Mouse (Mus musculus) neural tube, embryonic 13.5 days (tissue): ENCODE data around the gene Tbl3. TPM values are rescaled to one million over a fixed set of nuclear protein-coding genes. Genes with fewer than 3 reads are reported as not detected.
A peak's percentile ranks its signal among the peaks of the same experiment; 100 is the strongest.

Source experiments
- ATAC-seq: fragments of 200-750 bp; cut with Nextera tagmentation; 2 replicates; pipeline ENCODE4 v1.8.0; 2017; ENCODE audit warnings: low read depth, mild to moderate bottlenecking, moderate TSS enrichment, moderate library complexity
- H3K27ac ChIP-seq: fragments of 300-500 bp; sonication (generic); replicated peaks from 2 replicates; pipeline ENCODE4 v1.5.1; 2015; ENCODE audit warnings: moderate library complexity, mild to moderate bottlenecking, inconsistent platforms
- H3K27me3 ChIP-seq: fragments of 300-500 bp; sonication (generic); 2 replicates; pipeline ENCODE4 v1.6.1; 2015; ENCODE audit warnings: mild to moderate bottlenecking, inconsistent platforms
- H3K36me3 ChIP-seq: fragments of 300-500 bp; sonication (generic); 2 replicates; pipeline ENCODE4 v1.6.1; 2015; ENCODE audit warnings: mild to moderate bottlenecking, inconsistent platforms
- H3K4me1 ChIP-seq: fragments of 300-500 bp; sonication (generic); replicated peaks from 2 replicates; pipeline ENCODE4 v1.6.1; 2015; ENCODE audit warnings: inconsistent platforms
- H3K4me2 ChIP-seq: fragments of 300-500 bp; sonication (generic); 2 replicates; pipeline ENCODE4 v1.6.1; 2015; ENCODE audit warnings: inconsistent platforms, mild to moderate bottlenecking, moderate library complexity
- H3K4me3 ChIP-seq: fragments of 300-500 bp; sonication (generic); 2 replicates; pipeline ENCODE4 v1.5.1; 2015; ENCODE audit warnings: mild to moderate bottlenecking, inconsistent platforms
- H3K9ac ChIP-seq: fragments of 300-500 bp; sonication (generic); 2 replicates; pipeline ENCODE4 v1.6.1; 2015; ENCODE audit warnings: moderate library complexity, mild to moderate bottlenecking, inconsistent platforms
- H3K9me3 ChIP-seq: fragments of 300-500 bp; sonication (generic); 2 replicates; pipeline ENCODE4 v1.6.1; 2016; ENCODE audit warnings: inconsistent platforms
- WGBS: fragments of 180-500 bp; shearing (Covaris S2); methylation state at CpG from one replicate; pipeline ENCODE4 v1.1.7; 2015; 5-methylcytosine and 5-hydroxymethylcytosine counted together
- polyA plus RNA-seq: library from polyadenylated mRNA; unstranded; fragments of >200 nt; fragmentation: Nextera tagmentation; extraction: Ambion mirVana; gene quantifications from 2 replicates; pipeline ENCODE4 v1.2.1, GENCODE M21; 2015

Gene Tbl3
- polyA plus RNA-seq, 1 experiment from 2014 or later, result 64.0 TPM

- peaks cover 20% of the 10 kb centered on the region for H3K36me3 ChIP-seq
- no peak overlapping the region for H3K27ac ChIP-seq
- 32% methylated on average over 2 of the region's 2 CpGs for WGBS
- ATAC-seq, result no peak
- 0 out of 2 replicates have a peak overlapping the region, but pooled peaks have one; percentile 87 for H3K4me2 ChIP-seq
- H3K9ac ChIP-seq, result no peak overlapping the region
- no peaks in the 10 kb centered on the region for H3K9me3 ChIP-seq
- H3K27me3 ChIP-seq, result no peaks in the 10 kb centered on the region
- no peak overlapping the region for H3K4me3 ChIP-seq
- peaks cover 20% of the 10 kb centered on the region for H3K4me1 ChIP-seq
Observed at GRCm38 (mm10) chr17:24708646-24709045, 1.2 kb upstream of the Tbl3 start.

- WGBS, result 7% methylated on average over 24 of the region's 24 CpGs
- no peaks in the 10 kb centered on the region for H3K27me3 ChIP-seq
- ATAC-seq, result peak; percentile 47; the same call in 1 of the 2 replicates
- H3K27ac ChIP-seq, result peak overlapping the region; percentile 83
- H3K36me3 ChIP-seq, result peaks cover 23% of the 10 kb centered on the region
- peak overlapping the region; percentile 84 for H3K9ac ChIP-seq
- H3K4me3 ChIP-seq, result peak overlapping the region; percentile 82
- peak overlapping the region; percentile 87 for H3K4me2 ChIP-seq
- H3K4me1 ChIP-seq, result peaks cover 20% of the 10 kb centered on the region
- H3K9me3 ChIP-seq, result no peaks in the 10 kb centered on the region
Observed at GRCm38 (mm10) chr17:24707801-24708425, 453 bp upstream of the Tbl3 start.

- no peak overlapping the region for H3K9ac ChIP-seq
- no peak overlapping the region for H3K4me3 ChIP-seq
- H3K27ac ChIP-seq, result no peak overlapping the region
- H3K27me3 ChIP-seq, result no peaks in the 10 kb centered on the region
- WGBS, result 98% methylated on average over 3 of the region's 3 CpGs
- no peaks in the 10 kb centered on the region for H3K9me3 ChIP-seq
- H3K4me1 ChIP-seq, result peaks cover 20% of the 10 kb centered on the region
- peak overlapping the region; percentile 87; the same call in 1 of the 2 replicates for H3K4me2 ChIP-seq
- ATAC-seq, result no peak
- H3K36me3 ChIP-seq, result peaks cover 44% of the 10 kb centered on the region
Observed at GRCm38 (mm10) chr17:24705821-24706220, 1.6 kb downstream of the Tbl3 start.

GRCm38 (mm10) chr17:24701251-24701650 is 6.2 kb downstream of the Tbl3 start:
- H3K4me3 ChIP-seq, result no peak overlapping the region
- peaks cover 60% of the 10 kb centered on the region for H3K36me3 ChIP-seq
- no peak overlapping the region for H3K9ac ChIP-seq
- no peak overlapping the region for H3K27ac ChIP-seq
- H3K4me2 ChIP-seq, result no peak overlapping the region
- peaks cover 28% of the 10 kb centered on the region for H3K4me1 ChIP-seq
- ATAC-seq, result no peak
- WGBS, result 92% methylated on average over 9 of the region's 9 CpGs
- H3K9me3 ChIP-seq, result no peaks in the 10 kb centered on the region
- H3K27me3 ChIP-seq, result no peaks in the 10 kb centered on the region

GRCm38 (mm10) chr17:24699473-24699872 is 8.0 kb downstream of the Tbl3 start:
- Histone ChIP-seq H3K27me3 (no peaks in the 10 kb centered on the region), H3K9ac (no peak overlapping the region), H3K36me3 (peaks cover 48% of the 10 kb centered on the region), H3K9me3 (no peaks in the 10 kb centered on the region), H3K4me2 (no peak overlapping the region), H3K4me1 (peaks cover 32% of the 10 kb centered on the region), H3K27ac (no peak overlapping the region), H3K4me3 (no peak overlapping the region)
- WGBS, result 85% methylated on average over 2 of the region's 2 CpGs
- ATAC-seq, result no peak

- no peak overlapping the region for H3K9ac ChIP-seq
- no peaks in the 10 kb centered on the region for H3K27me3 ChIP-seq
- H3K4me2 ChIP-seq, result no peak overlapping the region
- H3K4me3 ChIP-seq, result no peak overlapping the region
- H3K36me3 ChIP-seq, result peaks cover 41% of the 10 kb centered on the region
- H3K27ac ChIP-seq, result no peak overlapping the region
- no peaks in the 10 kb centered on the region for H3K9me3 ChIP-seq
- WGBS, result 69% methylated on average over 9 of the region's 9 CpGs
- no peak for ATAC-seq
- peaks cover 36% of the 10 kb centered on the region for H3K4me1 ChIP-seq
Observed at GRCm38 (mm10) chr17:24698715-24699114, 8.7 kb downstream of the Tbl3 start.

- WGBS, result 17% methylated on average over 5 of the region's 5 CpGs
Observed at GRCm38 (mm10) chr17:24697985-24698384, 9.5 kb downstream of the Tbl3 start.

GRCm38 (mm10) chr17:24696011-24696697 is 11.3 kb downstream of the Tbl3 start, which contains the start of the genes Gfer and Noxo1:
TSS of gene Gfer (minus strand) at chr17:24696156.
TSS of gene Noxo1 (plus strand) at chr17:24696234.
- H3K9me3 ChIP-seq, result no peaks in the 10 kb centered on the region
- H3K4me2 ChIP-seq, result peak within 1 kb of the TSS; percentile 79
- peak within 1 kb of the TSS; percentile 77 for H3K4me3 ChIP-seq
- peaks cover 35% of the 10 kb centered on the region for H3K36me3 ChIP-seq
- H3K27ac ChIP-seq, result peak within 1 kb of the TSS; percentile 90
- H3K9ac ChIP-seq, result peak within 1 kb of the TSS; percentile 86
- under 1% methylated on average over 61 of the region's 76 CpGs for WGBS
- peaks cover 36% of the 10 kb centered on the region for H3K4me1 ChIP-seq
- H3K27me3 ChIP-seq, result peaks cover 9% of the 10 kb centered on the region
- ATAC-seq, result peak; percentile 95

More at GRCm38 (mm10) chr17:24697985-24698384, 9.5 kb downstream of the Tbl3 start:
- Histone ChIP-seq H3K27me3 (no peaks in the 10 kb centered on the region), H3K4me1 (peaks cover 36% of the 10 kb centered on the region), H3K27ac (no peak overlapping the region), H3K4me3 (no peak overlapping the region), H3K36me3 (peaks cover 42% of the 10 kb centered on the region), H3K4me2 (no peak overlapping the region), H3K9me3 (no peaks in the 10 kb centered on the region), H3K9ac (no peak overlapping the region)
- no peak for ATAC-seq

GRCm38 (mm10) chr17:24695326-24696010 is 12.0 kb downstream of the Tbl3 start:
- Histone ChIP-seq H3K9ac (peak overlapping the region; percentile 86), H3K36me3 (peaks cover 28% of the 10 kb centered on the region), H3K4me3 (peak overlapping the region; percentile 77), H3K27me3 (peaks cover 16% of the 10 kb centered on the region), H3K4me2 (peak overlapping the region; percentile 79), H3K9me3 (no peaks in the 10 kb centered on the region), H3K4me1 (peaks cover 42% of the 10 kb centered on the region), H3K27ac (peak overlapping the region; percentile 90)
- ATAC-seq, result peak; percentile 41
- WGBS, result 6% methylated on average over 45 of the region's 51 CpGs

- Histone ChIP-seq H3K9ac (no peak overlapping the region), H3K4me1 (peaks cover 55% of the 10 kb centered on the region), H3K4me3 (no peak overlapping the region), H3K27me3 (peaks cover 39% of the 10 kb centered on the region), H3K4me2 (no peak overlapping the region), H3K27ac (no peak overlapping the region), H3K9me3 (no peaks in the 10 kb centered on the region), H3K36me3 (peaks cover 16% of the 10 kb centered on the region)
- WGBS, result 74% methylated on average over 5 of the region's 5 CpGs
- no peak for ATAC-seq
Observed at GRCm38 (mm10) chr17:24692385-24692784, 15.1 kb downstream of the Tbl3 start.

- peak; percentile 74 for ATAC-seq
- under 1% methylated on average over 51 of the region's 55 CpGs for WGBS
- H3K9me3 ChIP-seq, result no peaks in the 10 kb centered on the region
- peak within 1 kb of the TSS; percentile 64 for H3K4me2 ChIP-seq
- peaks cover 44% of the 10 kb centered on the region for H3K4me1 ChIP-seq
- peak within 1 kb of the TSS; percentile 90 for H3K27ac ChIP-seq
- peak within 1 kb of the TSS; percentile 88 for H3K9ac ChIP-seq
- peaks cover 43% of the 10 kb centered on the region for H3K27me3 ChIP-seq
- peaks cover 16% of the 10 kb centered on the region for H3K36me3 ChIP-seq
- H3K4me3 ChIP-seq, result peak within 1 kb of the TSS; percentile 60
Observed at GRCm38 (mm10) chr17:24689251-24690081, 18.0 kb downstream of the Tbl3 start, which contains the start of gene Syngr3. TSS of gene Syngr3 (minus strand) at chr17:24689955.
